Mouse (Mus musculus) olfactory bulb, adult 2 months (tissue): ENCODE data around the gene Socs4. TPM values are rescaled to one million over a fixed set of nuclear protein-coding genes. Genes with fewer than 3 reads are reported as not detected.

Experiments
- H3K27ac ChIP-seq: fragments of 200-500 bp; 2 replicates; pipeline ENCODE4 v1.5.1; 2012; ENCODE audit warnings: low read depth, low read length; ENCODE audit not compliant: insufficient read depth
- H3K4me1 ChIP-seq: fragments of 200-500 bp; 2 replicates; pipeline ENCODE4 v1.6.1; 2012; ENCODE audit warnings: low read length; ENCODE audit not compliant: control insufficient read depth, insufficient read depth
- H3K4me3 ChIP-seq: fragments of 200-500 bp; 2 replicates; pipeline ENCODE4 v1.5.1; 2012; ENCODE audit warnings: mild to moderate bottlenecking, low read depth, low read length, moderate library complexity; ENCODE audit not compliant: insufficient read depth
- CTCF ChIP-seq: fragments of 200-500 bp; IDR thresholded peaks from 2 replicates; pipeline ENCODE4 v1.5.1; 2012; ENCODE audit warnings: low read depth, mild to moderate bottlenecking, low read length, moderate library complexity; ENCODE audit not compliant: insufficient read depth
- POLR2A ChIP-seq: fragments of 200-500 bp; IDR thresholded peaks from 2 replicates; pipeline ENCODE4 v1.6.1; 2012; ENCODE audit warnings: mild to moderate bottlenecking, low read depth, low read length, moderate library complexity; ENCODE audit not compliant: insufficient read depth
- WGBS: fragments of 180-500 bp; shearing (Covaris S2); methylation state at CpG from one replicate; pipeline ENCODE4 v1.1.7; 2018; 5-methylcytosine and 5-hydroxymethylcytosine counted together
- polyA plus RNA-seq: library from polyadenylated mRNA; stranded (reverse); fragments of >200 nt; gene quantifications from 2 replicates; pipeline ENCODE4 v1.2.4, GENCODE M21; 2012; ENCODE audit warnings: low replicate concordance; ENCODE audit not compliant: missing spikeins, insufficient read depth, insufficient read length

The Socs4 gene
- polyA plus RNA-seq, 1 experiment = not detected

- Histone ChIP-seq H3K4me1 (no peaks in the 10 kb centered on the region), H3K4me3 (no peak overlapping the region), H3K27ac (no peak overlapping the region)
- TF ChIP-seq POLR2A (no peak), CTCF (no peak)
- WGBS = 77% methylated on average over 4 of the region's 4 CpGs
These were observed 65.1 kb downstream of the Socs4 start for GRCm38 (mm10) chr14:47341811-47342291.

Other genes with a start within 250 kb of the Socs4 start
- not detected in 2 replicates for gene Gch1, start 87.5 kb upstream of the Socs4 start, polyA plus RNA-seq
- not detected in 2 replicates for gene Wdhd1, start 74 bp upstream of the Socs4 start, polyA plus RNA-seq
- gene Mapk1ip1l, start 21.3 kb downstream of the Socs4 start, polyA plus RNA-seq = not detected in 2 replicates
- not detected in 2 replicates for gene Lgals3, start 90.8 kb downstream of the Socs4 start, polyA plus RNA-seq
- gene Dlgap5, start 141.5 kb downstream of the Socs4 start, polyA plus RNA-seq = not detected in 2 replicates
- gene Fbxo34, start 173.5 kb downstream of the Socs4 start, polyA plus RNA-seq = not detected in 2 replicates